Mouse (Mus musculus) kidney, adult 2 months (tissue): ENCODE measurements at regions not wholly inside any gene's neighbourhood (a gene's known extent, or its start where the extent isn't known, plus 50 kb on each side); places are given as distances from the start of the nearest gene placed in this dataset.

Source experiments
- DNase-seq: peaks from one replicate; pipeline ENCODE4 v3.0.0; 2021
- H3K27ac ChIP-seq: fragments of 200-500 bp; 2 replicates; pipeline ENCODE4 v1.5.1; 2012; ENCODE audit warnings: low read depth, low read length, control low read depth, inconsistent platforms; ENCODE audit not compliant: insufficient read depth
- H3K27me3 ChIP-seq: fragments of 200-500 bp; replicated peaks from 2 replicates; pipeline ENCODE4 v1.6.1; 2012; ENCODE audit warnings: mild to moderate bottlenecking, moderate library complexity, low read length, inconsistent platforms; ENCODE audit not compliant: control insufficient read depth, insufficient read depth
- H3K36me3 ChIP-seq: fragments of 200-500 bp; 2 replicates; pipeline ENCODE4 v1.6.1; 2012; ENCODE audit warnings: mild to moderate bottlenecking, moderate library complexity, low read length, inconsistent platforms; ENCODE audit not compliant: control insufficient read depth, insufficient read depth
- H3K4me1 ChIP-seq: fragments of 200-500 bp; 2 replicates; pipeline ENCODE4 v1.6.1; 2011; ENCODE audit warnings: low read length; ENCODE audit not compliant: control insufficient read depth, insufficient read depth
- H3K4me3 ChIP-seq: fragments of 200-500 bp; 2 replicates; pipeline ENCODE4 v1.5.1; 2011; ENCODE audit warnings: mild to moderate bottlenecking, low read depth, low read length, control low read depth; ENCODE audit not compliant: insufficient read depth
- CTCF ChIP-seq: fragments of 200-500 bp; conservative IDR thresholded peaks from 2 replicates; pipeline ENCODE4 v1.5.1; 2011; ENCODE audit warnings: low read depth, mild to moderate bottlenecking, control low read depth, low read length, moderate library complexity, mixed read lengths; ENCODE audit not compliant: insufficient read depth, insufficient read length
- POLR2A ChIP-seq: fragments of 200-500 bp; IDR thresholded peaks from one replicate; pipeline ENCODE4 v1.6.1; 2011; ENCODE audit warnings: low read depth, low read length, control low read depth
- WGBS: fragments of 180-500 bp; shearing (Covaris S2); methylation state at CpG from one replicate; pipeline ENCODE4 v1.1.7; 2018; 5-methylcytosine and 5-hydroxymethylcytosine counted together

DNA sequence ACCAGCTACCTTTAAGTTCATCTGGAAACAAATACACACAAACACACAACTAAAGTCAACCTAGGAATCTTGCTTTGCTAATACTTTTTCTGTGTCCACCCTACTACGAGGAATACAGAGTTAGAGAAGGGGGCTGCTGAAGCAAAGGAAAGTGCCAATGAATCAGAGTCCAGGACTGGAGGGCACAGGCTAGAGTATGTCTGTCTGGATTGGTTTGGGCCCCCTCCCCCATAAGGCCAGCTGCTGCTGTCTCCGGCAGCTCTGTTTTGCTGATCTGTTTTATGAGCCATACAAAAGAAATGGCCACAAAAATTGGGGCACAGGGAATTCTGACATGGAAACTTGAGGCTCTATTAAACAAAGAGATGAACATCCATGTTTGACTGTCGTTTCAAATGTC, 74.8 kb upstream of the Slc25a13 start:
- TF ChIP-seq CTCF: no peak
- no peak for TF ChIP-seq POLR2A
- H3K27ac ChIP-seq: no peak overlapping the region
- WGBS: 67% methylated on average over 3 of the region's 3 CpGs
- H3K4me3 ChIP-seq: no peak overlapping the region
- H3K4me1 ChIP-seq: no peaks in the 10 kb centered on the region
- no peaks in the 10 kb centered on the region for H3K27me3 ChIP-seq
- no peak for DNase-seq
- no peaks in the 10 kb centered on the region for H3K36me3 ChIP-seq

DNA sequence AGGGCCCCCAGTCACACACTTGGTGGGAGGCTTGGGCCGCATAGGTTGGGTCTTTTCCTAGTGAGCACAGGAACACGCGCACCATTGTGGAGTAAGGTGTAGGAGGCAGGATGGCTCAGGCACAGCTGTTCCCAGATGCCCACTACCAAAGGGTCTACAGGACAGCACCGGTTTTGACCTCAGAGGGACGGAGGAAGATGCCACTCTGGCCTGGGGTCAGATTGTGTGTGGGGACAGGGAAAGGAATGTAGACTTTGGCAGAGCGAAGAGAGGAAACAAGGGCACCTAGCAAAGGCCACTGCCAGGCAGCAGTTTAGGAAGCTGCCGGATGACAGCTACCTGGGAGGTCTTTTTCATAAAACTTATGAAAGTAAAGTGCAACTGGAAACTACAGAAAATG, 73.5 kb upstream of the Slc25a13 start:
- 66% methylated on average over 7 of the region's 7 CpGs for WGBS
- Histone ChIP-seq H3K36me3 (no peaks in the 10 kb centered on the region), H3K27me3 (no peaks in the 10 kb centered on the region), H3K27ac (no peak overlapping the region), H3K4me1 (no peaks in the 10 kb centered on the region), H3K4me3 (no peak overlapping the region)
- no peak for TF ChIP-seq POLR2A
- TF ChIP-seq CTCF: no peak
- no peak for DNase-seq

DNA sequence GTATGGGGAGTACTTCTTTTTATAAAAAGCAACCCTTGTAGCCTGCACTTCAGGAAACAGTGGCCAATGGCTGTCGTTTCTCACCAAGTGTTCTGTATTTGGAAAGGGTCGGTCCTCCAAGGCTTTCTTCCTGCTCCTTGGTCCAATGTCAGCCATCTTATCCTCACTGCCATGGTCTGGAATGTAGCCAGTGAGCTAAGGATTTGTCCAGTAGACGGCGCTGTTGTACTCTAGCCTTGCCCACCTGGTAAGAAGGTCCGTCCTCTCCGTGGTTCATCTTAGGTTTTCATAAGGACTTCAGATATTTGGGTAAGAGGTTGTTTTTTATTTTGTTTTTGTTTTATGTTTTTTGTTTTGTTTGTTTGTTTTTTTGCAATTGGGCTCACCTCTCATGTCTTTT, 72.8 kb upstream of the Slc25a13 start:
- 35% methylated on average over 6 of the region's 6 CpGs for WGBS

DNA sequence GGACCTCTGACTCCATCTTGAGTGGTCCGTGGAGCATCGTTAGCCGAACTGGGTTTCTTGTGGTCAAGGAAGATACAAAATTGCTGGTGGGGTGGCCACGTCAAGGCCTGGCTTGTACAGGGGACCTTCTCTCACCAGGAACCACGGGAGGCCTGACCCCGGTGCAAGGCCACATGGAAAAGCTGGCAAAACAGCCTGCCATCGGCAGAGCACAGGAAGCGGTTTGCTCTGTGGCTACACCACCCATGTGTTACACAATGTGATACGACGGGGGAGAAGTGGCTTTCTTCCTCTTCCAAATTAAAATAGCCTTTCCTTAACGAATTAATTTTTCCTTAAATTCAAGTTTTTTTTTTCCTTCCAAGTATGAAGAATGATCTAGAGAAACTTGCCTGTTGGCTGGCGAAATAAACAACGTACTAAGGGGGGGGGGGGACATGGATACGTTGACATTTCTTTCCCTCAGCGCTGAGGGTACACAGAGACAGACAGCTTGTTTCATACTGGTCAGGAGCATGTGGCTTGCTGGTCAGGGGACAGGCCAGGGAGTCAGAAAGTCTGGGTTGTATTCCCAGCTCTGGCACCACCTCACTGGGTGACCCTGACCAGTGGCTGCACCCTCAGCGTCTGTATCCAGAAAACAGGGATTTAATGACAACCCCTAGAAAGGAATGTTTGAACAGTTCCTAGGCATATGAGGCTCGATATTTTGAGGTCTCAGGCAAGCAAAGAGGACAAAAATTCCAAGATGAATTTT, 64.0 kb upstream of the Slc25a13 start:
- no peak for DNase-seq
- WGBS: 86% methylated on average over 17 of the region's 17 CpGs
- Histone ChIP-seq H3K4me1 (no peaks in the 10 kb centered on the region), H3K4me3 (no peak overlapping the region), H3K27ac (no peak overlapping the region), H3K36me3 (no peaks in the 10 kb centered on the region), H3K27me3 (no peaks in the 10 kb centered on the region)
- no peak for TF ChIP-seq POLR2A
- TF ChIP-seq CTCF: no peak

More for the DNA sequence above, 72.8 kb upstream of the Slc25a13 start:
- TF ChIP-seq POLR2A (no peak), CTCF (peak; percentile 75)
- H3K4me3 ChIP-seq: no peak overlapping the region
- H3K27me3 ChIP-seq: no peaks in the 10 kb centered on the region
- H3K27ac ChIP-seq: no peak overlapping the region
- peak; percentile 54 for DNase-seq
- H3K4me1 ChIP-seq: no peaks in the 10 kb centered on the region
- H3K36me3 ChIP-seq: no peaks in the 10 kb centered on the region

DNA sequence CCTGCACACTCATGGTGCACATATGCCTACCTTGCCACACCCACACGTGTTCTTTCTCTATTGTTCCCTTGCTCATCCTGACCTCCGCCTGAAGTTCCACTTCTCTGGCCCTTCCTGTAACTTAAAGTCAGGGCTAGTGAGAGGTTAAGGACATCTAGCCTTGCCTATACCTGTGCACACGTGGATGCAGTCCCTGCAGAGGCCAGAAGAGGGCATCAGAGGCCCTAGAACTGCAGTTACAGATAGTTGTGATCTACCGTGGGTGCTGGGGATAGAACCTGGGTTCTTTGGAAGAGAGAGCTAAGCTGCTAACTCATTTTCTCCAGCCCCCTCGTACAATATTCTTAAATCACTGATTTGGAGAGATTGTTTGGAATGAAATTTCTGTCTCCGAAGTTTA, 62.7 kb upstream of the Slc25a13 start:
- 86% methylated on average over 6 of the region's 6 CpGs for WGBS
- TF ChIP-seq CTCF (peak; percentile 21; the same call in 1 of the 2 replicates), POLR2A (no peak)
- no peaks in the 10 kb centered on the region for H3K36me3 ChIP-seq
- no peak overlapping the region for H3K4me3 ChIP-seq
- no peak for DNase-seq
- no peaks in the 10 kb centered on the region for H3K4me1 ChIP-seq
- no peaks in the 10 kb centered on the region for H3K27me3 ChIP-seq
- no peak overlapping the region for H3K27ac ChIP-seq

DNA sequence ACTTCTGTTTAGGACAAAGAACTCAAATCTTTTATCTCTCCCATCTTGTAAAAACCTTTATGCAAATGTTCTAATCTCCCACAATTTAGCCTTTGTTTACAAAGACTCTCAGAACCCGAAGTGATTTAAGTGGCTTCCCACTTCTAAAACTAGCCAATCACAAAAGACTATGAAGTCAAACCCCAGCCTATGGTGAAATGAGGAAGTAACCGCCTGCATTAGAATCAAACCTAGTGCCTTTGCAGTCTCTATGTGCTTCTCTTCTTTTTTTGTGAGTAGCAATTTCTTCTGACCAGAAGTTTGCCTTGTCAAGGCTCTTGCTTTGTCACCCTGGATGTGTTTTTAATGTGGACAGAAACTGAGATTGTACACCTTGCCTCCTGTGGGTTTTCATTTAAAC, 53.6 kb upstream of the Slc25a13 start:
- no peaks in the 10 kb centered on the region for H3K27me3 ChIP-seq
- H3K4me3 ChIP-seq: no peak overlapping the region
- no peak for TF ChIP-seq POLR2A
- no peak overlapping the region for H3K27ac ChIP-seq
- 64% methylated on average over 2 of the region's 2 CpGs for WGBS
- no peaks in the 10 kb centered on the region for H3K36me3 ChIP-seq
- DNase-seq: no peak
- no peaks in the 10 kb centered on the region for H3K4me1 ChIP-seq
